Mouse (Mus musculus): ENCODE data around the gene Spats1. TPM values are rescaled to one million over a fixed set of nuclear protein-coding genes. Genes with fewer than 3 reads are reported as not detected.
A peak's percentile ranks its signal among the peaks of the same experiment; 100 is the strongest.
"Not testable (repeated sequence)": the region's sequence is repeated elsewhere in the genome, so short reads cannot be mapped to it uniquely, and the experiment has no call there.

Gene Spats1
- total RNA-seq, 1 experiment from 2014 or later = 1.6 TPM

DNA sequence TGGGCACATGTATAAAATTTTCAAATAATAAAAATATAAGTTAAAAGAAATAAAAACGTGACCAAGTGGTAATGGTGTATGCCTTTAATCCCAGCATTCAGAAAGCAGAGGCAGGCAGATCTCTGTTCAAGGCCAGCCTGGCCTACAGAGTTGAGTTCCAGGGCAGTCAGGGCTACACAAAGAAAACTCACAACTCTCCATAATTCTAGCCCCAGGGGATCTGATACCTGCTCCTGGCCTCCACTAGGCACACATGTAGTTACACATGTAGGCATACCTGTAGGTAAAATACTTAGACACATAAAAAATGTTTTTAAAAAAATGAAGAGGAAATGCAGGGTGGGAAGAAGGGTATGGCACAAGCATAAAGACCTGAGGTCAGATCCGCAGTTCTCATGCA, 20.4 kb downstream of the Spats1 start:
- no peak for ATAC-seq (replicated peaks; ENCODE audit: low read depth, poor library complexity, severe bottlenecking)

DNA sequence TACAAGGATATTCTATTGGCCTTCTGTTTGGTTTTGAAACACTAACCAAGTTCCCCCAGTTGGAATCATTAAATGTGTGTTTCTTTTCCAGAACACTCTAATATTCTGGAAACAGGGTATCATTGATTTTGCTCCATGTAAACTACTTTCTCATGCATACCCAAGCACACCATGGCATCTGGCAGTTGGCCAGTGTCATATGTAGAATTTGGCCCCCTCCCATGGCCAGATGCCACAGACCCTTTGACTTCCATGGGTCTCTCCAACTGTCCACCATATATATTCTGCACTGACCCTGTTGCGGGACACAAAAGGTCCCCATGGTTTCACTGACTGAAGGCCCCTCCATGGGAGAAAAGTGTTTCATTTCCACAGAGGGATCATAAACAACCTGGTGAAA, 22.9 kb downstream of the Spats1 start:
- no peak for ATAC-seq (replicated peaks; ENCODE audit: low read depth, poor library complexity, severe bottlenecking)

DNA sequence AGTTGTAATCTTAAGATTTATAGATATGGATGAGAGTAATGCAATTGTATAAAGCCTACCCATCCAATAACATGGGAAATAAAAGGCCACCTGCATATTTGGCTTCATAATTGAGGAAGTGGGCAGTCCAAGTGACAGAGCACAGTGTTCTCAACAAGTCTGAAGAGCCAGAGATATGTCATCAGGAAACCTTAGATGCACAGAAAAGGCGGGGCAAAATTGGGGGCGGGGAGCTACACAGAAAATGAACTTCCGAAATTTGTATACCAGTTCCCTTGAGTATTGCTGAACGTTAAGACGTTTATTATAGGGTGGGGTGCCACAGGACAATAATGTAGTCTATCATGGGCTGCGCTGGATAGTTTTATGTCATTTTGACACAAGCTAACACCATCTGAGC, 25.1 kb downstream of the Spats1 start:
- ATAC-seq (replicated peaks; ENCODE audit: low read depth, poor library complexity, severe bottlenecking) = peak; percentile 71

DNA sequence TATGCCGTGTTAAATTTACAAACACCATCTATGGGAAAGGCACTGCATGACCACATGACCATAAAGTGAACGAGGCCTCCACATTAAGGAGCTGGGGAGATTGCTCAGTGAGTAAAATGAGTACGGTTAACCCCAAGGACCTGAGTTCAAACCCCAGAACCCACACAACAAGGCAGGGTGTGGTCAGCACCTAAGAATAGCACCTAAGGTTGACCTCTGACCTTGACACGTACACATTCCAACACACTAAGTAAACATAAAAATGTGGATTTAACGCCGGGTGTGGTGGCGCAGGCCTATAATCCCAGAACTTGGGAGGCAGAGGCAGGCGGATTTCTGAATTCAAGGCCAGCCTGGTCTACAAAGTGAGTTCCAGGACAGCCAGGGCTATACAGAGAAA, 25.6 kb downstream of the Spats1 start:
- no peak for ATAC-seq (replicated peaks; ENCODE audit: low read depth, poor library complexity, severe bottlenecking)

DNA sequence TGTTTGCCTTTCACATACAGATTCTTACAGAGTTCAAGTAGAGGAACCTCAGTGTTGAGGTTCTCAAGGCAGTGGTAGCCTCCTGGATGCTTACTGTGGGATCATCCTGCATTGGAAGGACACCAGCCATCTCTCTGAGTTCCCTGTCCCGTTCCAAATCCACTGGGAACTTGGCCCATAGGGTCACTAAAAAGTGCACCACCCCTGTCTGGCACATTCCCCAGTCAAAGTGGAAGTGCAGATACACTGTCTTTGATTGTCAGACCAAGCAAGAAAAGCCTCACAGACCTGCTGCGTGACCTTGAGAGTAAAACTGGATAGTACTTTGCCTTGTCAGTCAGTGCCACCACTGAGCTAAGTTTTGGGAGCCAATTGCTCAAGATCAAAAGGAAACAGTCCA, 28.2 kb downstream of the Spats1 start:
- ATAC-seq (replicated peaks; ENCODE audit: low read depth, poor library complexity, severe bottlenecking) = no peak

DNA sequence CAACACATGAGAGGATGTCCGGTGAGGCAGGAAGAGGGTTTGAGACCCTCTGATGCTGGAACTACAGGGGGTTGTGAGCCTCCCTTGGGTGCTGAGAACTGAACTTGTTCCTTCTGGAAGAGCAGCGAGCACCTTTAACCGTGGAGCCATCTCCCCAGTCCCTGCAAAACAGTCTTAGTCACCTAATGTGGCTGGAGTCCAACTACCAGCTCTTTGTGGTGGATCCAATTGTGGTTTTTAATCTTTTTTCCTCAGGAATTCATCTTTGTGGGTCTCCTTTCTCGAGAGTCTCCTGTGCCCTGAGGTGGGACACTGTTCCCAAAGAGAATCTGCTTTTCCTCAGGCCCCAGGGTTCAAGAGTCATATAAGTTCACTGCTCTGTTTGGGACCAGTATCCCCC, 29.3 kb downstream of the Spats1 start:
- ATAC-seq (replicated peaks; ENCODE audit: low read depth, poor library complexity, severe bottlenecking) = peak; percentile 57; the same call in 1 of the 2 replicates

DNA sequence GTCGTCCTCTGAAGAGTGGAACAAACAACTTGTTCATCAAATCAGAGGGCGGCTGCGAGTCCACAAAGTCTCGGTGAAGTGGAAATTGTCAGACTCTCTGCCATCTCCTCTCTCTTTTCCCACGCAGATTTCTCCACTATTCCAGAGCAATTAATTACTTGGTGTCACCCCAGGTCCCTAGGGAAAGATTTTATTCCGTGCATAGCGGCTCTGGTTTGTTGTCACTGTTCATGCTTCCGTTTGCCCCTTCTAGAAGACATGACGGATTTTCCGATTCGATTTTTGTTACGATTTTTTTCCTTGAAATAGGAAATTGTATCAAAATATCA, 41.0 kb downstream of the Spats1 start:
- ATAC-seq (replicated peaks; ENCODE audit: low read depth, poor library complexity, severe bottlenecking) = no peak

DNA sequence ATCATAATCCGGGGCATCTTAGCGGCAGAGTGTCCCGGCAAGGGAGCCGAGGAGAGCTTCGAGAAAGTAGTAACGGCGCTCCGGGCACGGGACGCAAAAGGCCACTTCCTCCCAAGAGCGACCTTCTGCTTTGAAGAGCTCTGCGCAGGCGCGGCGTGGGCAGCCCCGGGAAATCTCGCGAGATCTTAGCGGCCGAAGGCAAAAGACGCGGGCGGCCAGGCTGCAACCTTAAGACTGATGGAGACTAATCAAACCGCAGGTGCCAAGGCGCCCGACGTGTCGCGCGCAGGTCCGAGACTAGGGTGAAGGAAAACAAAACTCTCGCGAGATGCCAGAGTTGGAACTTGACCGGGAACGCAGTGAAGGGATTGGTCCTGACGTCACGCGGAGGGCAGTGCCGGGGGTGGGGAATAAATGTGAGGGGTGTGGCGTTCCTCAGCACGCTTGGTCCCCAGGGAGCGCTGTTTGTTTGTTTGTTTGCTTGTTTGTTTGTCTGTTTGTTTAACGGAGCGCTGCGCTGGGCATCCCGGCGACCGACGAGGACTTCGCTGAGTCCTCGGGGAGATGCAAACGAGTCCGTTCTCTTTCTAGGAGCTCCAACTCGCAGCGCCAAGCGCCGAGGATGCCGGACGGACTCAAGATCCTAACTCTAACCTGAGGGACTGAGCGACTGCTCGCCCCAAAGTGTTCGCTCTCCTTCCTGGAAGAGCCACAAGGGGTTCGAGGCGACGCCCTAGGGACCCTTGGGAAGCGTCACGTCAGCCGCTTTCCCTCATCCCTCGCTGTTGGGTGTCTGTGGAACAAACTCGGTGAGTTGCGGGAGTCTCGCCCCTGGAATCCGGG, 41.6 kb downstream of the Spats1 start, which contains the start of gene Cdc5l:
TSS of gene Cdc5l (minus strand) at position 319 of the 843 bp plus-strand sequence.
- peak; percentile 96 for ATAC-seq (replicated peaks; ENCODE audit: low read depth, poor library complexity, severe bottlenecking)

DNA sequence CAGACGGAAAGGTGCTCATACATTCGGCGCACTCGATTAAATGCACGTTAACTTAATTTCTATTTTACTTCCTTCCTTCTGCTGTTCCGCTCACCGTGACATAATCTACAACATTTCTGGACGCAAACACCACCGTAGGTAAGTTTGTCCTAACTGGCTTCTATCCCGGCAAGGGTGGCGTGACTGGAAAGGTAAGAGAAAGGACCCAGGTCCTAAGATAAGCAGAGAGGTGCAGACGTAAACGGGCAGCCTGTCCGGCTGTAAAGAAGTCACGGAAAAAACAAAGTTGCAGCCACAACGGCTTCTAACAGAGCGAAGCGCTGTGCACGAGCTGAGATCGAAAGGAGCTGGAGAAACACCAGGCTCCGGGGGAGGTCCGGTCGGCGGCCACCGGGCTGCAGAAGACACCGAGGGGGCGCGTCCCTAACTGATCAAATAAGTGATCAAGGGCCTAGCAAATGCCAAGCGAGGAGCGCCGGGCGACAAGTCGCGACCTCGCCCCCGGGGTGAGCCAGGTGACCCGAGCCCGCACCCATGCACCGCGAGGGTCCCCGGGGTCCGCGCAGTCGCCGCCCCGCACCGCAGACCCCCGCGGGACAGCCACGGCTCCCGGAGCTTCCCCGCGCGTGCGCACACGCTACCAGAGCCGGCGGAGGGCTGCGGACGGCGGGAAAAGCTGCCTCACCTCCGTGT, 42.4 kb downstream of the Spats1 start:
- peak; percentile 12; the same call in 1 of the 2 replicates for ATAC-seq (replicated peaks; ENCODE audit: low read depth, poor library complexity, severe bottlenecking)

DNA sequence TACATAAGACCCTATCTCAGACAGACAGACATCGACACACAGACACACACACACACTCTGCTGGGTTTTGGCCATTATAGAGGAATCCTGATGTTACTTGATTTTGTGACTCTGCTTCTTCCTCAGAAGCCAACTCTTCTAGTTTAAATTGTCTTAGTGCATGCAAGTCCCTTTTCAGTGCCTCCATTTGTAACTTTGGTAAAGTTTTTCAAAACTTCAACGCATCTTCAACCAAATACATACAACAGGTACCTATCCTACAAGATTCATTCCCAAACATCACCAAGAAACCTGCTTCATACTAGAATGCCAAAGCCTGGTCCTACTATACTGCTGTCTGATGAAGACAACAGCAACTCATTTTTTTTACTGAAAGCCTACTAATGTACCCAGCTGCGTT, 43.2 kb downstream of the Spats1 start:
- no peak for ATAC-seq (replicated peaks; ENCODE audit: low read depth, poor library complexity, severe bottlenecking)

DNA sequence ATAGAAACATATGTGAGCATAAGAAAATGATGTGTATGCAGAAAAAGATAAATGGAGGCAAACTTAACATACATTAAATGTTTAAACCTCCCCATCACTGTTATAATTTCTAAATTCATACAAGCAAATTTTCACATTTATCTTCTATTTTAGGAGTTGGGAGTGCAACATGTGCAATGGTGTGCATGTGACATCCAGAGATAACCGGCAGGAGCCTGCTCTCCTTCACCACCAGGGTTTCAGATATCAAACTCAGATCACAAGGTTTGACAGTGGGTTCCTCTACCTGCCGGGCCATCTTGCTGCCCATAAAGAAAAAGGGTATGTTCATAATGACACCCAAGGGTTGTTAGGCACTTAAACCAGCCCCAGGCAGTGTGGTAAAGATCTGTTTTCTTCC, 57.8 kb downstream of the Spats1 start:
- ATAC-seq (replicated peaks; ENCODE audit: low read depth, poor library complexity, severe bottlenecking) = no peak

DNA sequence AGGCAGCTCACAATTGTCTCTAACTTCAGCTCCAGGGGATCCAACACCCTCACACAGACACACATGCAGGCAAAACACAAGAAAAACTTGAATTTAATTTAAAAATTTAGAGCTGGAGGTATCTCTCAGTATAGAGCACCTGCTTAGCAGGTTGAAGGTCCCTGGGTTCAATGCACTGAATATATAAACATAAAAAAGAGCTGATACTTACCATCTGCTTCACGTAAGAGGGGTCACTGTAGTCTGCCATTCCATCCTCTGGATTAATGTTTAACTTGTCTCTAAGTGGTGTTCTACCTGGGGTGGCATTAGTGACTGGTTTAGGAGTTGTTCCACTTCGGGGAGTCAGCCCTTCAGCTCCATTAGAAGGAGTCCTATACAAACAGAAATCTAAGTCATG, 63.6 kb downstream of the Spats1 start:
- ATAC-seq (replicated peaks; ENCODE audit: low read depth, poor library complexity, severe bottlenecking) = not testable (repeated sequence)

DNA sequence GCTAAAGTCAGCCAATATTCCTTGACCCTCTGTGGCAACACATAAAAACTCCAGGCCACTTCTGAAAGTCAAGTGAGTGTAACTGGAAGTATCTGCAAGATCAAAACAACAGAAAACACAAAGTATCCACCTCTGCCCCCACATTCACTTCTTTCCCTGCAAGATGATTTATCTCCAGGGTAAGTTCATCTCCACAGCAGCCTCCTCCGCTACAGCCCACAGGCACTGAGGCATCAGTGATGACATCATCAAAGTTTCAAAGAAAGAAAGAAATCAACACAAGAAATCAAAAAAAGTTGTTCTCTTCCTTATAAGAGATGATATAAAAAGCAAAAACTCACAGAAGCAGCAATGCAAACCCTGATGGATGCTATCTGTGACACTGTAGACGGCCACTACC, 66.5 kb downstream of the Spats1 start:
- no peak for ATAC-seq (replicated peaks; ENCODE audit: low read depth, poor library complexity, severe bottlenecking)

DNA sequence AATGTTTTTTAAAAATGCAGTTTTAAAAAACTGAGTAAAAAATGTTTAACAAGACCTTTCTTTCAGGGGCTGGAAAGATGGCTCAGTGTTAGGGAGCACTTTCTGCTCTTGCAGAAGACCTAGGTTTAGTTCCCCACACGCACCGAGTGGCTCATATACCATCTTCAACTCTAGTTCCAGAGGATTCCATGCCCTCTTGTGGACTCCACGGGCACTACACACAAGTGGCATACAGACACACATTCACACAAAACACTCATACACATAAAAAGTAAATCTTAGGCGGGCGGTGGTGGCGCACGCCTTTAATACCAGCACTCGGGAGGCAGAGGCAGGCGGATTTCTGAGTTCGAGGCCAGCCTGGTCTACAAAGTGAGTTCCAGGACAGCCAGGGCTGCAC, 68.9 kb downstream of the Spats1 start:
- no peak for ATAC-seq (replicated peaks; ENCODE audit: low read depth, poor library complexity, severe bottlenecking)

DNA sequence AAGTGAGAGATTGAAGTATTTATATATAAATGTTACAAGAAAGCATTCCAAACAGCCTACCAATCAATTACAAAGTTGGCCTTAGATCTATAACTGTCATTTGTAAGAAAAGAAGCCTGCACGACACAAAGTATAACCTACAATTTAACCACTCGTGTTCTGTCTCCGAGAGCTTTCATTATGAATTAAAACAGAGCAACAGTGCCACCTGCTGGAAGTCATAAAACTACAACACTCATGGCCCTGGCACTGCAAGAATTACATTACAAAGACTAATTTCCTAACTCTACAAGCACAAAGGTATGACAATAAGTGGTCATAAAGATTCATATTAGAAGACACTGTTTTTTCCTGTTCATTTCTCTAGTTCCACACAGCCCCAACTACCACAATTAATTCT, 72.0 kb downstream of the Spats1 start:
- ATAC-seq (replicated peaks; ENCODE audit: low read depth, poor library complexity, severe bottlenecking) = peak; percentile 85

DNA sequence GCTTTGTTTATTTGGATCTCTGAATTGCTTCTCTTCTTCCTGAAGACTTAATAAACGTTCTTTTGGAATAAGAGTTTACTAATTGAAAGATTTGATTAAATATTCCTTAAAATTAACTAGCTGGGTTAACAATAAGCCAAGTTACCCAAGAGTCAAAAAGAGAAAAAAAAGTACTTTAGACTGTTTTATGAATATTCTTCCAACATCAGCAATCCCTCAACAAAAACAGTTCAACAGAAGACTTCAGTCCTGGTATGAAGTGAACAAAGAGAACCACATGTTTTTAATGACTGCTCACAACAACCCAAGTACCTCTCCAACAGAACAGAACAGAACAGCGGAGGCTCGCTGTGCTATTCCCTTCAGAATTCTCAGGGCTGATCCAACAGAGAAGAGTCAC, 72.6 kb downstream of the Spats1 start:
- no peak for ATAC-seq (replicated peaks; ENCODE audit: low read depth, poor library complexity, severe bottlenecking)

DNA sequence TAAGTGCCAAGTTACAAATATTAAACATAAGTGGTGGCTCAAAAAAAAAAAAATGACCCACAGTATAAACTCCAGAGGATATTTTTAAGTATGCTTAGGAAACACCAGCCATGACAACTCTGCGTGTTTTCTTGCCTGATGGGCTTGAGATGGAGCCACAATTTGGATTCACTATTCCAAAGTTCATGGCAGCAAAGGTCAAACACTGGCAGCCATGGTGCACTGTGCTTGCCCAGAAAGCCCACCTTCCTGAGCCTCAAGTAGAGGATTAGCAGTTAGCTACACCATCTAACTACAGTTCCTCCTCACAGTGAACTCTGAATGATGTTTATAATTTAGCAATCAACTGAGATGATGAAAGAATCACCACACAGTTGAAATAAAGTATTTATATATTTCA, 73.1 kb downstream of the Spats1 start:
- ATAC-seq (replicated peaks; ENCODE audit: low read depth, poor library complexity, severe bottlenecking) = no peak

DNA sequence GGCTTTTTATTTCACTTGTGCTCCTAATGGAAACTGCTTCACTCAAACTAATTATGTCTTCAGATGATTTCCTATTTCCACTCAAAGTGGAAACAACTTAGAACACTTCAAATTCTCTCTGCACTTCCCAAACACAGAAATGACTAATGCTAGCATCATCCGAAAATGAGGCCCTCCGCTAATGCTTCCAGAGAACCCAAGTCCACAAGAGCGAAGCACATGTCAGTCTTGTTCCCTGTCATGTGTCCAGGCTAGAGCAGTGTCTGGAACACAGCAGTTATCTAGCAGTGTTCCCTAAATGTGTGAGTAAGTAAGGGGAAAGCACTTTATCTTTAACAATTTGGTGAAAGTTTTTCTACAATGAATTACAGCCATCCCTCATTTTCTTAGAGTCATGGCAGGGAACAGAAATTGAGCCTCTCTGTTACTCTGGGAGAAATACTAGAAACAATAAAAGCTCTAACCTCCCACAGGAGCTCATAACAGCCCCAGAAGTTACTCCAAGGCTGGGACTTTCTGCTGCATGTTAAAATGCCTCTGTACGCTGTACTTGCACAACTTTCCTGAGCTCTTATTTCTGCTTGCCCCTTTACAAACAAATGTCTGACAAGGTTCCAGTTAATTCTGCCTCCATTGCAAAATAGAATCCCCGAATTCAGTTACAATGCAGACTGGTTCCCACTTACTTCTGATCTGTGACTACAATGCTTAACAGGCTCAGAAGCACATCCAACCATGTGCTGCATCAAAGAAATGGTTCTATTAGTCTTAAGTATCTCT, 73.9 kb downstream of the Spats1 start:
- no peak for ATAC-seq (replicated peaks; ENCODE audit: low read depth, poor library complexity, severe bottlenecking)

DNA sequence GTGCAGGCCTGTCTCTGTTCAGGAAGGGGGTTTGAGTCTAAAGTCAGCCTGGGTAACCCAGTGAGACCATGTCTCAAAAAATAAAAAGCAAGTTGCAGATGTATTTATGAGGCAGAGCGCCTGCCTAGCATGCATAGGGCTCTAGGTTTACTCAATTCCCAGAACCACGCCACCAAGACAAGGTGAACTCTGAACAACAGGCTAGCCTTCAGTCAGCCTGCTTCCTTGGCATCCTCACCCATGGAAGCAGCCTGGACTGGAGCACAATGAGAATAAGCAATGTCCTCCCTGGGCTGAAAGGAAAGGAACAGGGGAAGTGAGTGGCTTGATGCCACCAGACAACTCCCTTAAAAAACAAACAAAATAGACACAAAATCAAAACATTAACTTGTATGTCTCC, 77.2 kb downstream of the Spats1 start:
- ATAC-seq (replicated peaks; ENCODE audit: low read depth, poor library complexity, severe bottlenecking) = no peak

DNA sequence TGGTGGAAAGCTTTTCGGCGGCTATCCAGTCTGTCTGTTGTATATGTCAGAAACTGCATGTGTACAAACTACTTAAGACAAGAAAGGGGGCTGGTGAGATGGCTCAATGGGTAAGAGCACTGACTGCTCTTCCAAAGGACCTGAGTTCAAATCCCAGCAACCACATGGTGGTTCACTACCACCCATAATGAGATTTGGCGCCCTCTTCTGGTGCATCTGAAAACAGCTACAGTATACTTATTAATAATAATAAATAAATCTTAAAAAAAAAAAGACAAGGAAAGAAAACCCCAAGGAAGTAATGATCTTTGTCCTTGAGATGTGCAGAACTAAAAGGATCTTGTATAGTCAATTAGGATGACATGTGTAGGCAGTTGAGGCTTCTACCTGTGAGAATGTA, 77.7 kb downstream of the Spats1 start:
- no peak for ATAC-seq (replicated peaks; ENCODE audit: low read depth, poor library complexity, severe bottlenecking)

DNA sequence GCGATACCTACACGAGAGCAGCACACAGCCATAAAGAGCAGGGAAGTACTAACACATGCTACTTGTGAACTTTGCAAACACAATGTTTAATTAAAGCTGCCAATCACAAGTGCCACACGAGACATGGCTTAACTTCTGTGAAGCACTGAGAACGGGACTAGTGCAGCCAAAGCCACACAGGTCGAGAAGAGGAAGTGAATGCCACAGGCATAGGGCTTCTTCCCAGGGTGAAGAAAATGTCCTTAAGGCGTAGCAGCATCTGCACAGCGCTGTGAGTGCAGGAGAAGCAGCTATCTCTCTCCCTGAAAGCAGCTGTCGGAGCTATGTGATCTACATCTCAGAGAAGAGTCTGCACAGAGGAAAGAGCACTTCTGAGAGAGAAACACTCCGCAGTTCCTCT, 80.6 kb downstream of the Spats1 start:
- peak; percentile 71 for ATAC-seq (replicated peaks; ENCODE audit: low read depth, poor library complexity, severe bottlenecking)

All from common myeloid progenitor, adult 5-6 weeks (primary cell).